Mouse (Mus musculus) kidney, adult 8-10 months (tissue): ENCODE data around the gene Pid1.

Source experiments
- DNase-seq, 2 experiments: peaks; one replicate each; pipeline ENCODE4 v3.0.0; 2022

Pid1 gene

GRCm38 (mm10) chr1:84157790-84158189 lies 206.2 kb downstream of the Pid1 start:
- DNase-seq = no peak

GRCm38 (mm10) chr1:84155585-84155930 lies 208.4 kb downstream of the Pid1 start:
- DNase-seq = no peak

GRCm38 (mm10) chr1:84154725-84155584 lies 209.0 kb downstream of the Pid1 start:
- no peak for DNase-seq

- peak; percentile 2 to 24 for DNase-seq
These were observed 210.0 kb downstream of the Pid1 start for GRCm38 (mm10) chr1:84153943-84154342.

GRCm38 (mm10) chr1:84141561-84141960 lies 222.4 kb downstream of the Pid1 start:
- no peak for DNase-seq

GRCm38 (mm10) chr1:84132451-84132850 lies 231.5 kb downstream of the Pid1 start:
- no peak for DNase-seq

- DNase-seq = no peak
These were observed 232.2 kb downstream of the Pid1 start for GRCm38 (mm10) chr1:84131799-84132198.

GRCm38 (mm10) chr1:84128510-84128909 lies 235.5 kb downstream of the Pid1 start:
- peak in 1 of 2 experiments; percentile 9 for DNase-seq

GRCm38 (mm10) chr1:84119306-84119705 lies 244.7 kb downstream of the Pid1 start:
- DNase-seq = no peak

GRCm38 (mm10) chr1:84106756-84107155 lies 257.2 kb downstream of the Pid1 start:
- DNase-seq = no peak

- no peak for DNase-seq
These were observed 261.9 kb downstream of the Pid1 start for GRCm38 (mm10) chr1:84102052-84102451.

- no peak for DNase-seq
These were observed 266.6 kb downstream of the Pid1 start for GRCm38 (mm10) chr1:84097398-84097797.

- no peak for DNase-seq
These were observed 270.7 kb downstream of the Pid1 start for GRCm38 (mm10) chr1:84093291-84093690.

- DNase-seq = no peak
These were observed 274.3 kb downstream of the Pid1 start for GRCm38 (mm10) chr1:84089664-84090063.

- no peak for DNase-seq
These were observed 276.0 kb downstream of the Pid1 start for GRCm38 (mm10) chr1:84087957-84088356.

- no peak for DNase-seq
These were observed 276.7 kb downstream of the Pid1 start for GRCm38 (mm10) chr1:84087325-84087724.

GRCm38 (mm10) chr1:84086486-84086885 lies 277.5 kb downstream of the Pid1 start:
- no peak for DNase-seq

- no peak for DNase-seq
These were observed 278.6 kb downstream of the Pid1 start for GRCm38 (mm10) chr1:84085361-84085760.

GRCm38 (mm10) chr1:84079566-84079965 lies 284.4 kb downstream of the Pid1 start:
- no peak for DNase-seq

GRCm38 (mm10) chr1:84077023-84077422 lies 287.0 kb downstream of the Pid1 start:
- DNase-seq = no peak

GRCm38 (mm10) chr1:84056884-84057630 lies 306.9 kb downstream of the Pid1 start:
- no peak for DNase-seq

- no peak for DNase-seq
These were observed 307.7 kb downstream of the Pid1 start for GRCm38 (mm10) chr1:84056306-84056705.

GRCm38 (mm10) chr1:84025746-84026145 lies 338.2 kb downstream of the Pid1 start:
- DNase-seq = no peak

GRCm38 (mm10) chr1:84012871-84013375 lies 351.1 kb downstream of the Pid1 start:
- no peak for DNase-seq
